Mouse (Mus musculus) embryonic facial prominence, embryonic 15.5 days (tissue): Measurements from ENCODE around the gene Luc7l3. TPM values are rescaled to one million over a fixed set of nuclear protein-coding genes. Genes with fewer than 3 reads are reported as not detected.
A peak's percentile ranks its signal among the peaks of the same experiment; 100 is the strongest.

Source experiments
- ATAC-seq: fragments of 200-750 bp; cut with Nextera tagmentation; 2 replicates; pipeline ENCODE4 v1.8.0; 2017; ENCODE audit warnings: low read depth, moderate TSS enrichment; ENCODE audit not compliant: insufficient number of reproducible peaks, low FRiP score, low TSS enrichment
- H3K27ac ChIP-seq: fragments of 300-500 bp; sonication (generic); replicated peaks from 2 replicates; pipeline ENCODE4 v1.5.1; 2015; ENCODE audit warnings: mild to moderate bottlenecking, inconsistent platforms
- H3K27me3 ChIP-seq: fragments of 300-500 bp; sonication (generic); 2 replicates; pipeline ENCODE4 v1.6.1; 2015; ENCODE audit warnings: inconsistent platforms
- H3K36me3 ChIP-seq: fragments of 300-500 bp; sonication (generic); 2 replicates; pipeline ENCODE4 v1.6.1; 2015; ENCODE audit warnings: mild to moderate bottlenecking, inconsistent platforms
- H3K4me1 ChIP-seq: fragments of 300-500 bp; sonication (generic); 2 replicates; pipeline ENCODE4 v1.6.1; 2015; ENCODE audit warnings: inconsistent platforms
- H3K4me2 ChIP-seq: fragments of 300-500 bp; sonication (generic); replicated peaks from 2 replicates; pipeline ENCODE4 v1.6.1; 2015; ENCODE audit warnings: mild to moderate bottlenecking, inconsistent platforms
- H3K4me3 ChIP-seq: fragments of 300-500 bp; sonication (generic); replicated peaks from 2 replicates; pipeline ENCODE4 v1.5.1; 2015; ENCODE audit warnings: mild to moderate bottlenecking, inconsistent platforms
- H3K9ac ChIP-seq: fragments of 300-500 bp; sonication (generic); 2 replicates; pipeline ENCODE4 v1.6.1; 2015; ENCODE audit warnings: inconsistent platforms
- H3K9me3 ChIP-seq: fragments of 300-500 bp; sonication (generic); replicated peaks from 2 replicates; pipeline ENCODE4 v1.6.1; 2016; ENCODE audit warnings: inconsistent platforms
- WGBS: fragments of 180-500 bp; shearing (Covaris S2); methylation state at CpG from one replicate; pipeline ENCODE4 v1.1.7; 2015; 5-methylcytosine and 5-hydroxymethylcytosine counted together
- polyA plus RNA-seq: library from polyadenylated mRNA; unstranded; fragments of >200 nt; fragmentation: Nextera tagmentation; extraction: Ambion mirVana; gene quantifications from 2 replicates; pipeline ENCODE4 v1.2.1, GENCODE M21; 2015

The Luc7l3 gene
- polyA plus RNA-seq, 1 experiment from 2014 or later = 106 TPM

GRCm38 (mm10) chr11:94245955-94246788 is 75.6 kb downstream of the Luc7l3 start, which contains the start of gene Wfikkn2:
TSS of gene Wfikkn2 (minus strand) at chr11:94246005.
- Histone ChIP-seq H3K36me3 (no peaks in the 10 kb centered on the region), H3K27ac (peak within 1 kb of the TSS; percentile 94), H3K9me3 (no peaks in the 10 kb centered on the region), H3K27me3 (no peaks in the 10 kb centered on the region), H3K4me3 (no peak within 1 kb of the TSS), H3K4me2 (peak within 1 kb of the TSS; percentile 31), H3K9ac (no peak within 1 kb of the TSS), H3K4me1 (peaks cover 56% of the 10 kb centered on the region)
- WGBS = 18% methylated on average over 17 of the region's 17 CpGs
- peak; percentile 93 for ATAC-seq

- H3K27ac ChIP-seq = peak overlapping the region; percentile 94; the same call in 1 of the 2 replicates
- no peak overlapping the region for H3K9ac ChIP-seq
- no peak overlapping the region for H3K4me3 ChIP-seq
- H3K36me3 ChIP-seq = no peaks in the 10 kb centered on the region
- H3K4me2 ChIP-seq = no peak overlapping the region
- no peak for ATAC-seq
- 34% methylated on average over 9 of the region's 9 CpGs for WGBS
- H3K27me3 ChIP-seq = no peaks in the 10 kb centered on the region
- no peaks in the 10 kb centered on the region for H3K9me3 ChIP-seq
- peaks cover 63% of the 10 kb centered on the region for H3K4me1 ChIP-seq
These were observed 77.4 kb downstream of the Luc7l3 start for GRCm38 (mm10) chr11:94244385-94244784.

GRCm38 (mm10) chr11:94243422-94244180 is 78.2 kb downstream of the Luc7l3 start:
- Histone ChIP-seq H3K4me1 (peaks cover 63% of the 10 kb centered on the region), H3K9ac (no peak overlapping the region), H3K27ac (peak overlapping the region; percentile 94), H3K4me3 (peak overlapping the region; percentile 23), H3K27me3 (no peaks in the 10 kb centered on the region), H3K4me2 (peak overlapping the region; percentile 54), H3K9me3 (no peaks in the 10 kb centered on the region), H3K36me3 (no peaks in the 10 kb centered on the region)
- ATAC-seq = peak; percentile 9; the same call in 1 of the 2 replicates
- WGBS = 20% methylated on average over 15 of the region's 15 CpGs

DNA sequence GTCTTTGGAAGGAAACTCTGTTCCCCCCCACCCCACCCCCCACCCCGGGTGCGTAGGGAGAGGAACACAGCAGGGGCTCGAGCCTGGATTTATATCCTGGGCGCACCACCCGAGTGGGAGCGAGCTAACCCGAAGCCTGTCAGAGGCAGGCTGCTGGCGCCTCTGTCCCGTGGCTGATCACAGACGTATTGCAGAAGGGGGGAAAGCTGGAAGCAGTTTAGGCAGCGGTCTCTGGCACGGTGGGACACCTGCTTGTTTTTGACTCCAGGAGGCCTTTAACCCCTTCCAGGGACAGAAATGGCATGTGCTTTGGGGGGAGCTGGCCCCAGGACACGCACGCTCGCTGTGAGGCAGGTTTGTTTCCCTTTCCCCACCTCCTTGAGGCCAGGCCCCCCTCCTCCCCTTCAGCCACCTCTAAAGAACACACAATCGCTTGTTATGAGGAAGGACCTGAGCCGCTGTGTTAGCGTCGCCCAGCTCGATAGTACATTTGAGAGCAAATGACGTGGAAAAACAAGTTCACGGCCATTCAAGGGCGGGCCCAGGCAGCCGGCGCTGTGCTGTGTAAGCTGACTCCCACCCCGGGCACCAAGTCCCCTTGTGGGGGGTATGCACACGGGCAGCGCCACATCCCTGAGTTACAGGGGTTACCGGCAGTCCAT is 78.9 kb downstream of the Luc7l3 start:
- ATAC-seq = peak; percentile 56
- WGBS = 2% methylated on average over 29 of the region's 29 CpGs
- no peak overlapping the region for H3K9ac ChIP-seq

DNA sequence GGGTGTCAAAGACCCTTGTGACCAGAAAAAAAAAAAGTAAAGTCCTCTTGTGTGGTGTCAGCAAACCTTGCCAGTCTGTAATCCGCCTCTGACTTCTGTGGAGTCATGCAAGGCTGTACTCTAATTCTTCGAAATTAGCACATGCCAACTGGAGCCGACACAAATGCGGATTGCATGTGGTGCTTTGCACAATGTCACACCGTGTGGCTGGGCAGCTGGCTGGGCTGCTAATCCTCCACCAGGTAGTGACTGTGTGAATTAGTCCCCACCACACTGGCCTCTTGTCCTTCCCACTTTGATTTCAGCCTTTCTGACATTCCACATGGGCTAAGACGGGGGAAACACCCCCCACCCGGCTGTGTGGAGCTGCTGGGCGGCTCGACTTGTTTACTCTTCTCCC is 82.1 kb downstream of the Luc7l3 start:
- no peak for ATAC-seq
- Histone ChIP-seq H3K27ac (no peak overlapping the region), H3K4me2 (no peak overlapping the region), H3K4me1 (peaks cover 40% of the 10 kb centered on the region), H3K27me3 (no peaks in the 10 kb centered on the region), H3K9me3 (no peaks in the 10 kb centered on the region), H3K36me3 (no peaks in the 10 kb centered on the region), H3K4me3 (no peak overlapping the region), H3K9ac (no peak overlapping the region)
- 31% methylated on average over 9 of the region's 9 CpGs for WGBS

More for the DNA sequence above, 78.9 kb downstream of the Luc7l3 start:
- H3K4me3 ChIP-seq = peak overlapping the region; percentile 23
- no peaks in the 10 kb centered on the region for H3K27me3 ChIP-seq
- H3K4me2 ChIP-seq = peak overlapping the region; percentile 54
- H3K36me3 ChIP-seq = no peaks in the 10 kb centered on the region
- peaks cover 63% of the 10 kb centered on the region for H3K4me1 ChIP-seq
- H3K9me3 ChIP-seq = no peaks in the 10 kb centered on the region
- peak overlapping the region; percentile 81 for H3K27ac ChIP-seq

DNA sequence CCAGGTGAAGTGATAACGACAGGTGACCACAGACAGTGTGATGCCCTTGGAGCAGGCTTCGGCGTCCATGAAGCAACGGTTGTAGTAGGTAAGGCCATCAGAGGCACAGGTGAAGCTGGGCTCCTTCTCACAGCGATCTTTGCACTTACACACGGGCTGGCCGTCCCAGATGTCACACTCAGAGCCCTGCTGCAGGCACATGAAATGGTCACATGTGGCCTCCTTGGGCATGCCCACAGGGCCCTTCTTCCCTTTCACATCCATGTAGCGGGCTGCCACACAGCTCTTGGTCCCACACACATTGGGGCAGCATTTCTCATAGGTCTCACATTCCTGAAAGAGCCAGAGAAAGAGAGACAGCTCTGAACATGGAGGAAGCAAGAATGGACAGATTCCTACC is 83.0 kb downstream of the Luc7l3 start:
- H3K4me2 ChIP-seq = no peak overlapping the region
- H3K27me3 ChIP-seq = no peaks in the 10 kb centered on the region
- no peak overlapping the region for H3K9ac ChIP-seq
- WGBS = 88% methylated on average over 8 of the region's 8 CpGs
- H3K27ac ChIP-seq = no peak overlapping the region
- no peaks in the 10 kb centered on the region for H3K36me3 ChIP-seq
- peaks cover 31% of the 10 kb centered on the region for H3K4me1 ChIP-seq
- H3K9me3 ChIP-seq = no peaks in the 10 kb centered on the region
- no peak overlapping the region for H3K4me3 ChIP-seq
- no peak for ATAC-seq

Other genes starting within 250 kb of the Luc7l3 start
- 37.8 and 38.1 TPM in 2 replicates for gene Tob1, start 110.5 kb downstream of the Luc7l3 start, polyA plus RNA-seq
- 6.5 and 6.8 TPM in 2 replicates for gene Wfikkn2, start 76.0 kb downstream of the Luc7l3 start, polyA plus RNA-seq
- gene Gm21885, start 40.1 kb downstream of the Luc7l3 start, polyA plus RNA-seq = 0.60 TPM in 1 of 2 replicates, not detected in the other
- gene Ankrd40, start 6.0 kb upstream of the Luc7l3 start, polyA plus RNA-seq = 22.9 and 24.5 TPM in 2 replicates
- gene Abcc3, start 71.0 kb upstream of the Luc7l3 start, polyA plus RNA-seq = 2.8 and 4.4 TPM in 2 replicates
- gene Cacna1g, start 152.2 kb upstream of the Luc7l3 start, polyA plus RNA-seq = 29.1 and 30.3 TPM in 2 replicates
- 0.16 and 1.2 TPM in 2 replicates for gene Spata20, start 164.2 kb upstream of the Luc7l3 start, polyA plus RNA-seq
- 11.7 and 11.8 TPM in 2 replicates for gene Epn3, start 178.0 kb upstream of the Luc7l3 start, polyA plus RNA-seq
- gene Mycbpap, start 199.8 kb upstream of the Luc7l3 start, polyA plus RNA-seq = 4.0 and 5.8 TPM in 2 replicates
- gene Rsad1, start 227.3 kb upstream of the Luc7l3 start, polyA plus RNA-seq = 4.3 and 5.4 TPM in 2 replicates
- gene Chad, start 243.1 kb upstream of the Luc7l3 start, polyA plus RNA-seq = 7.5 and 12.0 TPM in 2 replicates